Mouse (Mus musculus): ENCODE results near the gene Ets1. TPM values are rescaled to one million over a fixed set of nuclear protein-coding genes. Genes with fewer than 3 reads are reported as not detected.

Ets1 gene
- total and polyA plus RNA-seq, 3 experiments, result 10.0 to 23.5 (median 19.8) TPM

- in situ Hi-C loops (cut with MboI; ENCODE audit: low pct_ligation_motif_present, low pct_unique_long_range_greater_than_20kb, low sequenced_read_pairs) (loop anchor here (25.0 kb wide), 1 partner anchor 229 kb away; no protein-coding TSS in a partner anchor), dilution Hi-C loops (cut with MboI; ENCODE audit: extremely low pct_ligation_motif_present, extremely low pct_unique_long_range_greater_than_20kb, low sequenced_read_pairs) (no loop called here)
- H3K79me2 ChIP-seq (replicated peaks; ENCODE audit: control insufficient read depth, extremely low read depth, insufficient read depth, poor library complexity, severe bottlenecking), result no peaks in the 10 kb centered on the region
- no peak overlapping the region for H3K27ac ChIP-seq (ENCODE audit: insufficient read depth, low read depth)
- H3K9ac ChIP-seq (ENCODE audit: insufficient read depth, low read depth), result no peak overlapping the region
- no peaks in the 10 kb centered on the region for H3K9me3 ChIP-seq (replicated peaks; ENCODE audit: low read length)
- TF ChIP-seq ZNF384 (IDR thresholded peaks at IDR 0.05; ENCODE audit: low read depth, low read length), result no peak
- TF ChIP-seq POLR2AphosphoS2 (IDR thresholded peaks at IDR 0.05; ENCODE audit: low read depth, low read length), result no peak
- no peak for TF ChIP-seq CTCF (conservative IDR thresholded peaks at IDR 0.05 in 1 of 2, IDR thresholded peaks at IDR 0.05 in 1 of 2; ENCODE audit: low read depth in 2 of 2, low read length in 2 of 2)
- TF ChIP-seq IRF4 (IDR thresholded peaks at IDR 0.05; ENCODE audit: low read depth, low read length), result no peak
- TF ChIP-seq ETS1 (conservative IDR thresholded peaks at IDR 0.05; ENCODE audit: low read depth, low read length), result no peak
- TF ChIP-seq ELF1 (IDR thresholded peaks at IDR 0.05; ENCODE audit: low read depth, low read length), result no peak
- TF ChIP-seq HCFC1 (IDR thresholded peaks at IDR 0.05; ENCODE audit: low read depth, low read length), result no peak
- TF ChIP-seq MYC (IDR thresholded peaks at IDR 0.05; ENCODE audit: low read depth, low read length), result no peak
- TF ChIP-seq EP300 (IDR thresholded peaks at IDR 0.05; ENCODE audit: low read length), result no peak
- no peak for TF ChIP-seq POLR2A (IDR thresholded peaks at IDR 0.05; ENCODE audit: low read depth, low read length)
- no peak for TF ChIP-seq MXI1 (IDR thresholded peaks at IDR 0.05; ENCODE audit: low read depth, low read length)
- no peak for TF ChIP-seq ZC3H11A (IDR thresholded peaks at IDR 0.05; ENCODE audit: low read depth, low read length)
- no peak for TF ChIP-seq KAT2A (IDR thresholded peaks at IDR 0.05; ENCODE audit: insufficient replicate concordance, low read length)
- no peak for TF ChIP-seq E2F4 (IDR thresholded peaks at IDR 0.05; ENCODE audit: insufficient replicate concordance, low read depth, low read length)
- TF ChIP-seq TBP (conservative IDR thresholded peaks at IDR 0.05; ENCODE audit: low read depth, low read length), result no peak
- no peak for TF ChIP-seq NRF1 (IDR thresholded peaks at IDR 0.05; ENCODE audit: low read depth, low read length)
- no peak for TF ChIP-seq SMC3 (IDR thresholded peaks at IDR 0.05; ENCODE audit: low read depth, low read length)
- no peak for TF ChIP-seq PAX5 (IDR thresholded peaks at IDR 0.05; ENCODE audit: low read length)
- no peak for TF ChIP-seq TCF12 (IDR thresholded peaks at IDR 0.05; ENCODE audit: low read depth, low read length)
- TF ChIP-seq JUND (conservative IDR thresholded peaks at IDR 0.05; ENCODE audit: low read depth, low read length), result no peak
- no peak for DNase-seq (ENCODE audit: extremely low read depth)
- no peak overlapping the region for H3K4me2 ChIP-seq (ENCODE audit: insufficient read depth, low read depth, poor library complexity, severe bottlenecking)
- H3K4me1 ChIP-seq (ENCODE audit: control insufficient read depth in 1 of 2, insufficient read depth in 2 of 2), result peaks cover 6 to 79% of the 10 kb centered on the region in 2 experiments
- H3K27me3 ChIP-seq (replicated peaks), result no peaks in the 10 kb centered on the region
- H3K4me3 ChIP-seq (replicated peaks in 1 of 3; ENCODE audit: low read depth in 2 of 3, low read length in 2 of 3, poor library complexity in 1 of 3), result no peak overlapping the region
- peaks cover 0 to 44% of the 10 kb centered on the region in 2 experiments for H3K36me3 ChIP-seq (replicated peaks in 1 of 2; ENCODE audit: control insufficient read depth in 1 of 2, insufficient read depth in 1 of 2, low read length in 1 of 2)
Measured at GRCm38 (mm10) chr9:32708491-32708890, 72.5 kb downstream of the Ets1 start.

DNA sequence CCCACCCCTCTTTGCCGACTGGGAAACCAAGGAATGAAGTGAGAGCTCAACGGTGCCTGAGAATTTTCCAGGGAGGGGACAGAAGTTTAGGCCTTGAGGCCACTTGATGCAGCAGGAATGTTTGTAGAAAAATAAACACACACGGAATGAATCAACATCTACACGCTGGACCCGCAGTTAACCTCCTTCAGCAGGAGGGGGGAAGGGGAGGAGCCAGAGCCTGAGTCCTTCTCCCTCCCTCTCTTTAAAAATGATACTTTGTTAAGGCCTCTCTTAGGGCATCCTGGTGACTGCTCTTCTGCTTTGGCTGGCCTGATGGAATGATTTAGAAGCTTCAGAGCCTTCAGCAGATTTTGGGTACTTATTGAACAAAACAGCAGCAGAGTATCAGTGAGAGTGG, 73.3 kb downstream of the Ets1 start:
- Histone ChIP-seq H3K27me3 (replicated peaks) (no peaks in the 10 kb centered on the region), H3K4me2 (ENCODE audit: insufficient read depth, low read depth, poor library complexity, severe bottlenecking) (peak overlapping the region; percentile 69), H3K27ac (ENCODE audit: insufficient read depth, low read depth) (no peak overlapping the region), H3K4me1 (ENCODE audit: control insufficient read depth in 1 of 2, insufficient read depth in 2 of 2) (peaks cover 6 to 78% of the 10 kb centered on the region in 2 experiments), H3K79me2 (replicated peaks; ENCODE audit: control insufficient read depth, extremely low read depth, insufficient read depth, poor library complexity, severe bottlenecking) (no peaks in the 10 kb centered on the region), H3K9me3 (replicated peaks; ENCODE audit: low read length) (no peaks in the 10 kb centered on the region), H3K36me3 (replicated peaks in 1 of 2; ENCODE audit: control insufficient read depth in 1 of 2, insufficient read depth in 1 of 2, low read length in 1 of 2) (peaks cover 0 to 48% of the 10 kb centered on the region in 2 experiments), H3K9ac (ENCODE audit: insufficient read depth, low read depth) (peak overlapping the region; percentile 10), H3K4me3 (replicated peaks in 1 of 3; ENCODE audit: low read depth in 2 of 3, low read length in 2 of 3, poor library complexity in 1 of 3) (peak overlapping the region; percentile 10 to 30 (median 15))
- in situ Hi-C loops (cut with MboI; ENCODE audit: low pct_ligation_motif_present, low pct_unique_long_range_greater_than_20kb, low sequenced_read_pairs), result loop anchor here (25.0 kb wide), 1 partner anchor 228 kb away; no protein-coding TSS in a partner anchor
- dilution Hi-C loops (cut with MboI; ENCODE audit: extremely low pct_ligation_motif_present, extremely low pct_unique_long_range_greater_than_20kb, low sequenced_read_pairs), result no loop called here
- DNase-seq (ENCODE audit: extremely low read depth), result no peak
- TF ChIP-seq RCOR1 (conservative IDR thresholded peaks at IDR 0.05; ENCODE audit: low read depth, low read length) (0 out of 2 replicates have a peak, but pooled peaks have one; percentile 25), MAX (IDR thresholded peaks at IDR 0.05; ENCODE audit: low read length) (no peak), POLR2AphosphoS2 (IDR thresholded peaks at IDR 0.05; ENCODE audit: low read depth, low read length) (no peak)

Data from CH12.LX (cell line).